Mouse (Mus musculus) MEL (cell line): ENCODE results near the gene Ncam1.

Source experiments
- CHD2 ChIP-seq: IDR thresholded peaks from 2 replicates; pipeline ENCODE4 v1.6.1; 2011; ENCODE audit warnings: low read length, improper control_type of control experiment
- CTCF ChIP-seq, 3 experiments: IDR thresholded peaks in 2 of 3; conservative IDR thresholded peaks in 1 of 3; 2 replicates each; pipeline ENCODE4 v1.5.1; 2011 to 2012; ENCODE audit warnings: low read length in 3 of 3, low read depth in 2 of 3, mild to moderate bottlenecking in 2 of 3, improper control_type of control experiment in 1 of 3, inconsistent platforms in 1 of 3, mixed read lengths in 1 of 3, moderate library complexity in 1 of 3; ENCODE audit not compliant: control insufficient read depth in 1 of 3, insufficient read depth in 1 of 3, poor library complexity in 1 of 3, severe bottlenecking in 1 of 3
- EP300 ChIP-seq, 2 experiments: IDR thresholded peaks; 2 replicates each; pipeline ENCODE4 v1.6.1; 2011; ENCODE audit warnings: improper control_type of control experiment in 2 of 2, low read length in 2 of 2, low read depth in 1 of 2, mild to moderate bottlenecking in 1 of 2
- GATA1 ChIP-seq: IDR thresholded peaks from 2 replicates; pipeline ENCODE4 v1.6.1; 2011; ENCODE audit warnings: low read depth, low read length, improper control_type of control experiment
- JUND ChIP-seq: IDR thresholded peaks from 2 replicates; pipeline ENCODE4 v1.6.1; 2011; ENCODE audit warnings: low read depth, mild to moderate bottlenecking, improper control_type of control experiment, low read length
- KAT2A ChIP-seq: conservative IDR thresholded peaks from 2 replicates; pipeline ENCODE4 v1.6.1; 2012; ENCODE audit warnings: low read depth, low read length, improper control_type of control experiment, inconsistent platforms
- MAFK ChIP-seq: IDR thresholded peaks from 2 replicates; pipeline ENCODE4 v1.6.1; 2011; ENCODE audit warnings: low read depth, mild to moderate bottlenecking, low read length, improper control_type of control experiment, borderline replicate concordance
- POLR2A ChIP-seq, 2 experiments: IDR thresholded peaks; 2 replicates each; pipeline ENCODE4 v1.6.1; 2011 to 2012; ENCODE audit warnings: low read length in 2 of 2, mild to moderate bottlenecking in 2 of 2, control low read depth in 1 of 2, improper control_type of control experiment in 1 of 2, low read depth in 1 of 2, moderate library complexity in 1 of 2; ENCODE audit not compliant: control insufficient read depth in 1 of 2, insufficient read depth in 1 of 2, poor library complexity in 1 of 2
- TAL1 ChIP-seq: IDR thresholded peaks from 2 replicates; pipeline ENCODE4 v1.6.1; 2012; ENCODE audit warnings: mild to moderate bottlenecking, inconsistent platforms, low read length, moderate library complexity, mixed read lengths
- TBP ChIP-seq: IDR thresholded peaks from 2 replicates; pipeline ENCODE4 v1.8.0; 2011; ENCODE audit warnings: low read depth, low read length, improper control_type of control experiment
- TCF12 ChIP-seq: IDR thresholded peaks from 2 replicates; pipeline ENCODE4 v1.6.1; 2014; ENCODE audit warnings: low read depth, mild to moderate bottlenecking, inconsistent platforms, low read length, improper control_type of control experiment, moderate library complexity
- USF1 ChIP-seq: IDR thresholded peaks from 2 replicates; pipeline ENCODE4 v1.6.1; 2014; ENCODE audit warnings: low read depth, mild to moderate bottlenecking, inconsistent platforms, low read length, improper control_type of control experiment, moderate library complexity

DNA sequence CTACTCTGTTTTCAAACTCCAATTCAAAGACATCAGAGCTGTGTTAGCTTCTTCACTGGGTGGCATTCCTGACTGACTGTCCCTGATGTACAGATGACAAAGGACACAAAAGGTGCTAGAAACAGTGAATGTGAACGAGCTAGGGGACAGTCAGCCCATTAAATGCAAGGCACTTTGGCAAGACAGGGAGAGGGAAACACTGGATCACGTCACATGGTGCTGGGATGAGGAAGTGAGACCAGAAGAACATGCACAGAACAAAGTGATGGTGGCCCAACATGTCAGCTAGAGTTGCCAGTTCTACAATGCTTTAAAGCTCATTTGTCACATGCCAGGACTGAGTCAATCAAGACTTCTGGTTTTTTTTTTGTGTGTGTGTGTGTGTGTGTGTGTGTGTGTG lies 247.4 kb downstream of the Ncam1 start:
- TF ChIP-seq JUND (no peak), CTCF (IDR thresholded peaks at IDR 0.05 in 2 of 3, conservative IDR thresholded peaks at IDR 0.05 in 1 of 3; ENCODE audit: control insufficient read depth in 1 of 3, insufficient read depth in 1 of 3, low read depth in 2 of 3, low read length in 3 of 3, poor library complexity in 1 of 3, severe bottlenecking in 1 of 3) (no peak), CHD2 (no peak), EP300 (IDR thresholded peaks at IDR 0.05; ENCODE audit: low read depth in 1 of 2, low read length in 2 of 2) (no peak), TBP (no peak), POLR2A (IDR thresholded peaks at IDR 0.05; ENCODE audit: control insufficient read depth in 1 of 2, insufficient read depth in 1 of 2, low read depth in 1 of 2, low read length in 2 of 2, poor library complexity in 1 of 2) (no peak), MAFK (no peak), TAL1 (no peak), GATA1 (no peak), KAT2A (no peak), USF1 (no peak), TCF12 (no peak)
